Mouse (Mus musculus) bone marrow, adult 2 months (tissue): Measurements from ENCODE around the gene Rnf144a.

Experiments used
- CTCF ChIP-seq: fragments of 200-500 bp; IDR thresholded peaks from 2 replicates; pipeline ENCODE4 v1.5.1; 2011; ENCODE audit warnings: low read length, control low read depth; ENCODE audit not compliant: control insufficient read depth, insufficient read depth
- POLR2A ChIP-seq: fragments of 200-500 bp; IDR thresholded peaks from 2 replicates; pipeline ENCODE4 v1.6.1; 2011; ENCODE audit warnings: low read depth, mild to moderate bottlenecking, control low read depth, low read length, borderline replicate concordance; ENCODE audit not compliant: control insufficient read depth

DNA sequence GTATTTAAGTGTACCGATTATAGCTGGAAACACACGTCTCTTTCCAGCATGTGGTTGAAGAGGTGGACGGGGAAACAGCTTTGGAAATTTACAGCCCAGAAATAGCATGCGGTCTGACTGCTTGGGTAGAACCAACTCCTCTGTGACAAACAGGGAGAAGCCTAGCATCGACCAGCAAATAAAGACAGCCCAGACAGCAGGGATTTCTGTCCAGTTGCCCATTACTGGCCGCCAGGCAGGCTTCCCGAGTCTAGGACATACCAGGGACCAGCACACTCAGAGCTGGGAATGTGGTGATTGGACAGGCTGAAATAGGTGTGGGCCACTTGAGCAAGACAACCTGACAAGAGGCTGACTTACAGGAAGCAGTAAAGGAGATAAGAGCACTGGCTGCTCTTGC is 35.3 kb downstream of the Rnf144a start:
- TF ChIP-seq POLR2A (no peak), CTCF (no peak)
